ENCODE assay signal across 11 mouse cellular contexts in the genomic region with DNA sequence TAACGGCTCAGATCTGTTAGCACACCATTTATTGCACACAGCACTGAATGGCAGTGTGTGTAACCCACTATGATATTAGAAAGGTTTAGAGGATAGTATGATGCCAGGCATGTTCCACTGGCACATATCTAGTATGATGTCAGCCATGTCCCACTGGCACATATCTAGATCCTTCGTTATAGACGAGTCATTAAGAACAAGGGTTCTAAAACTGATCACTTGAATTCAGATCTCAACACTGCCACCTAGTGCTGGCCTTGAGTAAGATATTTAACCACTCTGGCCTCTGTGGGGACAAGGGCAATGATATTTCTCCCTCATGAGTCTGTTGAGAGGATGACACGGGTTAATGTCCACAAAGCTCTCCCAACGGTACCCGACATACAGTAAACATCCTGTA.
A peak's percentile ranks its signal among the peaks of the same experiment; 100 is the strongest.
DNase-seq lines count a peak whose midpoint lies in the region; ATAC-seq lines count a peak whose summit lies in the region.
"Had no signal": no experiment of that assay in that cellular context is flagged by ENCODE, and none has a peak within 500 bp of the region (broad histone marks: within the 10 kb centered on the region; RNA-seq: fewer than 3 reads in every experiment).

No protein-coding gene starts in this region.

- no peak overlapping the region for H3K27ac ChIP-seq in hindbrain, embryonic 13.5 days
- H3K27ac ChIP-seq: heart, embryonic 13.5 days; macrophage had no signal

- 0 out of 2 replicates have a peak, but pooled peaks cover 3% of the 10 kb centered on the region for H3K27me3 ChIP-seq in hindbrain, embryonic 13.5 days
- H3K27me3 ChIP-seq: heart, embryonic 13.5 days had no signal

- no peak overlapping the region for H3K4me3 ChIP-seq in hindbrain, embryonic 13.5 days
- H3K4me3 ChIP-seq: heart, embryonic 13.5 days had no signal

- H3K36me3 ChIP-seq in hindbrain, embryonic 13.5 days: no peaks in the 10 kb centered on the region
- H3K36me3 ChIP-seq: G1E; heart, embryonic 13.5 days had no signal

- peak; percentile 19 for DNase-seq in gastrocnemius, postnatal 10 days
- DNase-seq in gastrocnemius, postnatal 25 days: no peak
- peak; percentile 56 to 58 for DNase-seq in right cerebral cortex, adult 2 months (ENCODE audit: low spot score in 2 of 2)
- no peak for DNase-seq in right cerebral cortex, postnatal 36 days (ENCODE audit: low spot score in 2 of 2)
- peak; percentile 74 for DNase-seq in cerebellum, adult 9-11 months
- DNase-seq in Muller cell, postnatal 12 days (ENCODE audit: inconsistent ontology term): no peak

- no peak overlapping the region for H3K9ac ChIP-seq in hindbrain, embryonic 13.5 days
- H3K9ac ChIP-seq: heart, embryonic 13.5 days had no signal

- 50% methylated on average over 6 of the region's 6 CpGs for WGBS in hindbrain, embryonic 13.5 days

- ATAC-seq in hindbrain, embryonic 13.5 days (ENCODE audit: low FRiP score): peak; percentile 46; the same call in 1 of the 2 replicates
- peak; percentile 57 for ATAC-seq in megakaryocyte-erythroid progenitor cell, adult 5-6 weeks (replicated peaks; ENCODE audit: low FRiP score, low TSS enrichment, poor library complexity, severe bottlenecking)

- H3K4me1 ChIP-seq in hindbrain, embryonic 13.5 days (replicated peaks): 0 out of 2 replicates have a peak, but pooled peaks cover 3% of the 10 kb centered on the region
- H3K4me1 ChIP-seq: heart, embryonic 13.5 days had no signal

- no peaks in the 10 kb centered on the region for H3K9me3 ChIP-seq in hindbrain, embryonic 13.5 days
- H3K9me3 ChIP-seq: G1E; heart, embryonic 13.5 days had no signal

- no peak overlapping the region for H3K4me2 ChIP-seq in hindbrain, embryonic 13.5 days
- H3K4me2 ChIP-seq: heart, embryonic 13.5 days had no signal

Comparison
In these comparisons a context has a peak if more than half of its experiments do, and no peak if none do; other contexts are left out.
1. DNase-seq: peak in gastrocnemius, postnatal 10 days (single experiment), right cerebral cortex, adult 2 months (2 of 2) and cerebellum, adult 9-11 months (single experiment); none in gastrocnemius, postnatal 25 days (single experiment), right cerebral cortex, postnatal 36 days (0 of 2) and Muller cell, postnatal 12 days (single experiment).